18 mouse cellular contexts compared by ENCODE assay signal in genomic region chr11:32386043-32386442, GRCm38 (mm10). TPM values are rescaled to one million over a fixed set of nuclear protein-coding genes. Genes with fewer than 3 reads are reported as not detected.
DNase-seq lines count a peak whose midpoint lies in the region; TF ChIP-seq lines count a peak whose summit lies in the region.
"Had no signal": no experiment of that assay in that cellular context is flagged by ENCODE, and none has a peak within 500 bp of the region (broad histone marks: within the 10 kb centered on the region; RNA-seq: fewer than 3 reads in every experiment).

No protein-coding gene starts in this region.

- no peak for TF ChIP-seq CTCF in MEL (IDR thresholded peaks at IDR 0.05 in 2 of 3, conservative IDR thresholded peaks at IDR 0.05 in 1 of 3; ENCODE audit: control insufficient read depth in 1 of 3, insufficient read depth in 1 of 3, low read depth in 2 of 3, low read length in 3 of 3, poor library complexity in 1 of 3, severe bottlenecking in 1 of 3)

- no peak overlapping the region for H3K4me2 ChIP-seq in myocyte (ENCODE audit: low read depth)

- H3K4me3 ChIP-seq in MEL (ENCODE audit: control insufficient read depth in 1 of 2, insufficient read depth in 1 of 2, low read depth in 2 of 2, low read length in 2 of 2): no peak overlapping the region
- H3K4me3 ChIP-seq in myocyte: no peak overlapping the region

- H3K9ac ChIP-seq in MEL (ENCODE audit: control insufficient read depth, low read depth, low read length, poor library complexity, severe bottlenecking): no peak overlapping the region

- no peak overlapping the region for H3K27ac ChIP-seq in MEL (ENCODE audit: control insufficient read depth, low read depth, low read length)

- DNase-seq in MEL (ENCODE audit: low read depth, low spot score): peak; percentile 47
- DNase-seq in gastrocnemius, postnatal 4 days (ENCODE audit: low spot score in 2 of 2): no peak
- no peak for DNase-seq in urinary bladder, postnatal 36 days (ENCODE audit: low spot score in 2 of 2)
- DNase-seq: adrenal gland, adult 2 months; adrenal gland, adult 8-10 months; adrenal gland, postnatal 10 days; adrenal gland, postnatal 14 days; adrenal gland, postnatal 25 days; adrenal gland, postnatal 36 days; B cell, adult 2 months; cerebellum, adult 11 months; cerebellum, adult 11-12 months; cerebellum, adult 18-20 months; cerebellum, adult 2 months had no signal

- 0 out of 4 replicates have a peak, but pooled peaks of 1 of the 2 experiments have one; percentile 19 for TF ChIP-seq EP300 in MEL (IDR thresholded peaks at IDR 0.05; ENCODE audit: low read depth in 1 of 2, low read length in 2 of 2)

- H3K4me1 ChIP-seq in MEL (ENCODE audit: control insufficient read depth in 1 of 2, insufficient read depth in 2 of 2, low read length in 2 of 2): no peaks in the 10 kb centered on the region

- H3K36me3 ChIP-seq in MEL (ENCODE audit: control insufficient read depth in 1 of 2, insufficient read depth in 2 of 2, low read length in 2 of 2): peaks cover 0 to 7% of the 10 kb centered on the region in 2 experiments; a peak in 2 of 4 replicates
- peaks cover 42% of the 10 kb centered on the region for H3K36me3 ChIP-seq in myocyte (ENCODE audit: control insufficient read depth, insufficient read depth)
- H3K36me3 ChIP-seq: G1E had no signal

- no peak for TF ChIP-seq RAD21 in MEL (IDR thresholded peaks at IDR 0.05; ENCODE audit: low read depth, low read length)

- no peaks in the 10 kb centered on the region for H3K27me3 ChIP-seq in MEL (ENCODE audit: control insufficient read depth in 1 of 2, insufficient read depth in 2 of 2, low read length in 2 of 2)
- no peaks in the 10 kb centered on the region for H3K27me3 ChIP-seq in myocyte (ENCODE audit: control insufficient read depth, insufficient read depth, insufficient read length)
- H3K27me3 ChIP-seq: CH12.LX, Patski had no signal

- no peak overlapping the region for H3ac ChIP-seq in myocyte (ENCODE audit: control insufficient read depth, insufficient read length)

- no peaks in the 10 kb centered on the region for H3K79me2 ChIP-seq in MEL (ENCODE audit: control insufficient read depth, insufficient read depth, low read length, poor library complexity)
- H3K79me2 ChIP-seq in myocyte (ENCODE audit: control insufficient read depth, insufficient read depth): no peaks in the 10 kb centered on the region

- TF ChIP-seq POLR2A in MEL (IDR thresholded peaks at IDR 0.05; ENCODE audit: control insufficient read depth in 1 of 2, insufficient read depth in 1 of 2, low read depth in 1 of 2, low read length in 2 of 2, poor library complexity in 1 of 2): no peak
- TF ChIP-seq POLR2A in myocyte (IDR thresholded peaks at IDR 0.05; ENCODE audit: insufficient read length, low read depth): no peak

- H3K9me3 ChIP-seq in MEL (replicated peaks; ENCODE audit: insufficient read depth, low read length): no peaks in the 10 kb centered on the region
- H3K9me3 ChIP-seq: G1E had no signal

TF ChIP-seq in MEL, 35 proteins besides CTCF, POLR2A, EP300 and RAD21:
- TF ChIP-seq GATA1 (IDR thresholded peaks at IDR 0.05; ENCODE audit: low read depth, low read length) (peak; percentile 44), TAL1 (IDR thresholded peaks at IDR 0.05; ENCODE audit: low read length) (no peak), USF2 (IDR thresholded peaks at IDR 0.05; ENCODE audit: borderline replicate concordance in 1 of 2, insufficient read depth in 1 of 2, low read depth in 1 of 2, low read length in 2 of 2) (no peak), RCOR1 (IDR thresholded peaks at IDR 0.05; ENCODE audit: low read depth, low read length) (0 out of 2 replicates have a peak, but pooled peaks have one; percentile 11), GABPA (IDR thresholded peaks at IDR 0.05; ENCODE audit: low read depth, low read length) (no peak), NELFE (IDR thresholded peaks at IDR 0.05; ENCODE audit: low read depth, low read length) (no peak), ZKSCAN1 (IDR thresholded peaks at IDR 0.05; ENCODE audit: low read depth, low read length) (no peak)
TF ChIP-seq in MEL: peak in this region for 2.

TF ChIP-seq in myocyte, 11 proteins besides CTCF, POLR2A, EP300 and RAD21:
- TF ChIP-seq MYOD1 (IDR thresholded peaks at IDR 0.05; ENCODE audit: control insufficient read depth in 1 of 3, insufficient read length in 2 of 3, low read depth in 2 of 3) (peak; percentile 55 to 69 (median 66)), SRF (IDR thresholded peaks at IDR 0.05; ENCODE audit: control insufficient read depth, insufficient read length, low read depth) (no peak), POLR2AphosphoS2 (IDR thresholded peaks at IDR 0.05; ENCODE audit: insufficient read length, low read depth) (no peak), USF1 (IDR thresholded peaks at IDR 0.05; ENCODE audit: low read depth) (no peak), MYOG (IDR thresholded peaks at IDR 0.05; ENCODE audit: control insufficient read depth in 1 of 3, insufficient read depth in 1 of 3, insufficient read length in 2 of 3, low read depth in 2 of 3) (peak in 1 of 3 experiments; percentile 61), TCF12 (IDR thresholded peaks at IDR 0.05; ENCODE audit: insufficient read depth, poor library complexity, severe bottlenecking) (peak; percentile 26)

RNA-seq across cellular contexts. Expression of gene Sh3pxd2b, which starts 38.4 kb away (rescaled TPM):
- 9.6 and 10.0 TPM in 2 replicates for total RNA-seq in MEL (2012; rRNA removed)
- 10 to 100 TPM in 1 of 2 experiments, not detected in 1; 17.0 TPM for polyA plus RNA-seq in MEL (2012; ENCODE audit: insufficient read depth in 1 of 2, insufficient read length in 2 of 2, low read depth in 1 of 2, low replicate concordance in 2 of 2, missing spikeins in 1 of 2)
- polyA plus RNA-seq in myocyte (2012; fragmentation: generic; extraction: Trizol): 22.3 TPM
- 10 to 100 TPM; 51.4 to 56.2 TPM for total RNA-seq in gastrocnemius, postnatal 4 days (2021)
- polyA plus RNA-seq: G1E had no signal
